In the genomic region with DNA sequence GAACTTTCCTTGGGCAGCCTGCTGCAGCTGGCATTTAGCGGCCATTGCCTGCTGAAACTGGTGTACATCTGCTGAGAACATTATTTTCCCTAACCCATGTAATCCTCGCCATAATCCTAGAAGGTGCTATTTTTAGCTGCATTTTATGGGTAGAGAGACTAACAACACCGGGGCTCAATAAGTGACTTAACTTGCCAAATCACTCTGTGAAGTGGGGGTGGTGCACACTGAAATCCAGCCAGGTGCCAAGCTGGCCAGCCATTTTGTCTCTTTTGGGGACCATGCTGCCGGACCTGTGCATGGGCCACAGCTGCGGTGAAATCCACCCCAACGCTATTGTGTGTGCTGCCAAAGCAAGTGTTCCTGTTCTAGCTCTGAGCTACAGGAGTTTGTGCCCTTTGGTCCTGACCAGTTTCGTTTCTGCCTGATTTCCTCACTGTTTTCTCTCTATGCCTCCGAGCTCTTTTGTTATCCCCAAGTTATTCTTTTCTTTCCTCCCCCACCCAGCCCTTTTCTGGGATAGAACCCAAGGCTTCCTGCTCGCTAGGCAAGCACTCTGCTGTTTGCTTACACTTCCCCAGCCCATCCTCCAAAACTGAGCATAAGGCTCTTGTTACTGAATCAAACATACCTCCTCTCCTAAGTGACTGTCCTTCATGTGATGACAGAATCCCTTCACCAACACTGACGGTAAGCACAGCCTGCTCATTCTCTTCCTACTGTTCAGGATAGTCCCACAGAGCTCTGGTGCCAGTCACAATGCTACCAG, we compare ENCODE assay signal across 9 mouse cellular contexts.
DNase-seq lines count a peak whose midpoint lies in the region; ATAC-seq and TF ChIP-seq lines count a peak whose summit lies in the region.
"Had no signal": no experiment of that assay in that cellular context is flagged by ENCODE, and none has a peak within 500 bp of the region (broad histone marks: within the 10 kb centered on the region; RNA-seq: fewer than 3 reads in every experiment).

No protein-coding gene starts in this region.

- peak overlapping the region; percentile 71 for H3K27ac ChIP-seq in brown adipose tissue, adult 24 weeks (replicated peaks; ENCODE audit: low read depth, low read length)
- H3K27ac ChIP-seq in heart, embryonic 13.5 days (replicated peaks) = peak overlapping the region; percentile 78
- no peak overlapping the region for H3K27ac ChIP-seq in liver, embryonic 14.5 days
- H3K27ac ChIP-seq: neural tube, embryonic 12.5 days had no signal

- H3K4me3 ChIP-seq in E14TG2a.4 (replicated peaks; ENCODE audit: low read length) = peak overlapping the region; percentile 47
- H3K4me3 ChIP-seq in brown adipose tissue, adult 24 weeks (ENCODE audit: insufficient read depth, low read depth, low read length) = peak overlapping the region; percentile 63
- peak overlapping the region; percentile 25 for H3K4me3 ChIP-seq in heart, embryonic 13.5 days
- H3K4me3 ChIP-seq in liver, embryonic 14.5 days (ENCODE audit: insufficient read depth in 1 of 2, low read depth in 2 of 2, low read length in 2 of 2) = peak overlapping the region in 1 of 2 experiments; percentile 30; a peak in 1 of 4 replicates
- H3K4me3 ChIP-seq: neural tube, embryonic 12.5 days had no signal

- TF ChIP-seq CTCF in E14TG2a.4 (conservative IDR thresholded peaks at IDR 0.05; ENCODE audit: low read length) = no peak
- TF ChIP-seq CTCF in liver, embryonic 14.5 days (IDR thresholded peaks at IDR 0.05; ENCODE audit: low read depth) = no peak

- no peak for TF ChIP-seq EP300 in liver, embryonic 14.5 days (IDR thresholded peaks at IDR 0.05; ENCODE audit: low read depth)

- H3K9me3 ChIP-seq in E14TG2a.4 (ENCODE audit: low read length) = no peaks in the 10 kb centered on the region
- H3K9me3 ChIP-seq in heart, embryonic 13.5 days = no peaks in the 10 kb centered on the region
- H3K9me3 ChIP-seq in liver, embryonic 14.5 days (ENCODE audit: control insufficient read depth, low read length) = no peaks in the 10 kb centered on the region
- H3K9me3 ChIP-seq: neural tube, embryonic 12.5 days had no signal

- 0 out of 2 replicates have a peak, but pooled peaks cover 6% of the 10 kb centered on the region for H3K36me3 ChIP-seq in E14TG2a.4 (ENCODE audit: insufficient read depth, low read length)
- H3K36me3 ChIP-seq in heart, embryonic 13.5 days = peaks cover 14% of the 10 kb centered on the region
- H3K36me3 ChIP-seq in liver, embryonic 14.5 days (replicated peaks; ENCODE audit: control insufficient read depth, insufficient read depth, low read depth) = no peaks in the 10 kb centered on the region
- H3K36me3 ChIP-seq: neural tube, embryonic 12.5 days had no signal

- peaks cover 72% of the 10 kb centered on the region for H3K4me1 ChIP-seq in E14TG2a.4 (replicated peaks; ENCODE audit: low read depth, low read length)
- peaks cover 6% of the 10 kb centered on the region; the same call in 1 of the 2 replicates for H3K4me1 ChIP-seq in brown adipose tissue, adult 24 weeks (ENCODE audit: control insufficient read depth, insufficient read depth, insufficient read length, low read length)
- peaks cover 44% of the 10 kb centered on the region for H3K4me1 ChIP-seq in heart, embryonic 13.5 days
- H3K4me1 ChIP-seq in liver, embryonic 14.5 days (replicated peaks; ENCODE audit: control insufficient read depth in 2 of 2, insufficient read depth in 2 of 2, low read length in 1 of 2) = peaks cover 0 to 3% of the 10 kb centered on the region in 2 experiments; a peak in 1 of 4 replicates
- H3K4me1 ChIP-seq: neural tube, embryonic 12.5 days had no signal

- peak overlapping the region; percentile 52 for H3K4me2 ChIP-seq in heart, embryonic 13.5 days
- peak overlapping the region; percentile 36 for H3K4me2 ChIP-seq in liver, embryonic 14.5 days (ENCODE audit: low read depth)
- H3K4me2 ChIP-seq: neural tube, embryonic 12.5 days had no signal

- peak; percentile 47 to 69 for DNase-seq in kidney, postnatal 25 days
- DNase-seq in liver, embryonic 14.5 days (ENCODE audit: low read depth in 3 of 3, low spot score in 3 of 3) = no peak
- peak; percentile 56 for DNase-seq in right cerebral cortex, postnatal 25 days
- no peak for DNase-seq in ovary, postnatal 14 days (ENCODE audit: low spot score)
- DNase-seq in frontal cortex, postnatal 14 days (ENCODE audit: low spot score in 2 of 2) = no peak

- peak overlapping the region; percentile 17; the same call in 1 of the 2 replicates for H3K9ac ChIP-seq in heart, embryonic 13.5 days
- no peak overlapping the region for H3K9ac ChIP-seq in liver, embryonic 14.5 days (replicated peaks)
- H3K9ac ChIP-seq: neural tube, embryonic 12.5 days had no signal

- peak; percentile 44; the same call in 1 of the 2 replicates for ATAC-seq in heart, embryonic 13.5 days (ENCODE audit: extremely low read depth, insufficient number of reproducible peaks, low FRiP score, low TSS enrichment)
- ATAC-seq in liver, embryonic 14.5 days (ENCODE audit: insufficient read depth) = no peak

- H3K27me3 ChIP-seq in E14TG2a.4 (ENCODE audit: insufficient read depth, low read length) = no peaks in the 10 kb centered on the region
- no peaks in the 10 kb centered on the region for H3K27me3 ChIP-seq in heart, embryonic 13.5 days (replicated peaks)
- no peaks in the 10 kb centered on the region for H3K27me3 ChIP-seq in liver, embryonic 14.5 days (ENCODE audit: control insufficient read depth, insufficient read depth, low read length)
- H3K27me3 ChIP-seq: neural tube, embryonic 12.5 days had no signal

- 42% methylated on average over 10 of the region's 10 CpGs for WGBS in heart, embryonic 13.5 days
- WGBS in liver, embryonic 14.5 days (ENCODE audit: insufficient replicate concordance) = 58% methylated on average over 10 of the region's 10 CpGs

Comparison
In these comparisons a context has a peak if more than half of its experiments do, and no peak if none do; other contexts are left out.
1. DNase-seq: peak in kidney, postnatal 25 days (2 of 2) and right cerebral cortex, postnatal 25 days (single experiment); none in liver, embryonic 14.5 days (0 of 3), ovary, postnatal 14 days (single experiment) and frontal cortex, postnatal 14 days (0 of 2).